Mouse (Mus musculus): Measurements from ENCODE around the gene Ccr1. TPM values are rescaled to one million over a fixed set of nuclear protein-coding genes. Genes with fewer than 3 reads are reported as not detected.

Gene Ccr1
- polyA plus RNA-seq (2015; fragmentation: Nextera tagmentation; extraction: Ambion mirVana), result 0.53 and 0.73 TPM in 2 replicates

DNA sequence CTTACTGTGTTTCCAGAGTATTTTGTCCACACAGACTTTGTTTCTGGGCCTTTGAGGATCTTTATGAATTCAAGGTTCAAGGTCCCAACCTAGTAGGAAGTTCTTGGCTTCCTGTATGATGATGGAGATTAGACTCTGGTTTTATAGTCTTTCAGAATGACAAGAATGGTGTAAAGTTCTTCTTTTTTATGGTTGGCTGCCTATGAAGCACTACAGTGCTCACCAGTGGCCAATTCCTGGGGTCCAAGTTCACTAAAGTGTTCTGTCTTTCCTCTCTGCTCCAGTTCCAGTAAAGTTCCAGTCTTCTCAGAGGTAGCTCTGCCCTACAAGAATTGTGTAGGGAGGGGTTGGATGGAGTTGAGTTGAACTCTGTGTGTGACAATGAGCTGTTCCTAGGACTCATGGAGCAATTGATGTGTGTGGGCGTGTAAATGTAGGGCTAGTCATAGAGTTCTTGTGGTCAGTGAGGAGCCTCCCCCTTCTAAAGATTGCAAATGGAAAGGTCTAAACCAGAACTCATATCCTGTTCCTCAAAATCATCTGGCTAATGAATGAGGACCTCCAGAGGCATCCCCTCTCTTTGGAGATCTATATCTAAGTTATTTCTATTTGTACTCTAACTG, at the start of gene Ccr1:
TSS of gene Ccr1 (minus strand) at position 403 of the 623 bp plus-strand sequence.
- no peak for ATAC-seq
- no peak within 1 kb of the TSS for H3K27ac ChIP-seq (ENCODE audit: low read length)
- no peaks in the 10 kb centered on the region for H3K27me3 ChIP-seq (ENCODE audit: control insufficient read depth, insufficient read depth, low read depth, low read length)
- no peak within 1 kb of the TSS for H3K4me2 ChIP-seq (ENCODE audit: low read length)
- H3K4me1 ChIP-seq (ENCODE audit: control insufficient read depth, insufficient read depth, low read length), result no peaks in the 10 kb centered on the region
- 87% methylated on average over 1 of the region's 1 CpGs for WGBS
- no peaks in the 10 kb centered on the region for H3K36me3 ChIP-seq (ENCODE audit: control insufficient read depth, insufficient read depth, low read length)
- H3K4me3 ChIP-seq (ENCODE audit: low read depth, low read length), result no peak within 1 kb of the TSS
- no peak within 1 kb of the TSS for H3K9ac ChIP-seq (ENCODE audit: low read depth, low read length)
- H3K9me3 ChIP-seq (replicated peaks; ENCODE audit: control insufficient read depth, low read length, poor library complexity, severe bottlenecking), result no peaks in the 10 kb centered on the region

DNA sequence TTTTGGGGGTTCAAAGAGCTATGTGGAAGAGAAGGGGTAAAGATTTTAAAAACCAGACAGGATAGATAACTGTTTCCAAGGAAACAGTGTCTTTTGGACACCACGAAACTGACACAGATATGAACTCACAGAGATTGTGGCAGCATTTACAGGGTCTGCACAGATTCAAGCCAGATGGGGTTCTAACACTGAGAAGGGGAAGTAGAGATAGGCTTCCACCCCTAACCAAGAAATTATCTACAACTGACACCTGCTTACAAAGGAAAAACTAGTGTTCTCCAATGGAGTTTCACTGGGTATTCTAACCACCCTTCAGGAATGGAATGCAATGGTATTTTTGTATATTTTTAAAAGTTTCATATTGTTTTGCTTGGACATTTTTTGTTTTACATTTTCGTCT, 47.6 kb upstream of the Ccr1 start:
- Histone ChIP-seq H3K27ac (ENCODE audit: low read length) (no peak overlapping the region), H3K9ac (ENCODE audit: low read depth, low read length) (no peak overlapping the region), H3K36me3 (ENCODE audit: control insufficient read depth, insufficient read depth, low read length) (no peaks in the 10 kb centered on the region), H3K4me3 (ENCODE audit: low read depth, low read length) (no peak overlapping the region), H3K27me3 (ENCODE audit: control insufficient read depth, insufficient read depth, low read depth, low read length) (no peaks in the 10 kb centered on the region), H3K4me2 (ENCODE audit: low read length) (no peak overlapping the region), H3K4me1 (ENCODE audit: control insufficient read depth, insufficient read depth, low read length) (no peaks in the 10 kb centered on the region), H3K9me3 (replicated peaks; ENCODE audit: control insufficient read depth, low read length, poor library complexity, severe bottlenecking) (no peaks in the 10 kb centered on the region)
- 73% methylated on average over 2 of the region's 2 CpGs for WGBS
- ATAC-seq, result no peak

GRCm38 (mm10) chr9:124014985-124015652, 46.6 kb upstream of the Ccr1 start:
- Histone ChIP-seq H3K36me3 (ENCODE audit: control insufficient read depth, insufficient read depth, low read length) (no peaks in the 10 kb centered on the region), H3K4me1 (ENCODE audit: control insufficient read depth, insufficient read depth, low read length) (no peaks in the 10 kb centered on the region), H3K4me3 (ENCODE audit: low read depth, low read length) (no peak overlapping the region), H3K27ac (ENCODE audit: low read length) (no peak overlapping the region), H3K9ac (ENCODE audit: low read depth, low read length) (no peak overlapping the region), H3K4me2 (ENCODE audit: low read length) (no peak overlapping the region), H3K9me3 (replicated peaks; ENCODE audit: control insufficient read depth, low read length, poor library complexity, severe bottlenecking) (no peaks in the 10 kb centered on the region), H3K27me3 (ENCODE audit: control insufficient read depth, insufficient read depth, low read depth, low read length) (no peaks in the 10 kb centered on the region)
- ATAC-seq, result no peak
- 84% methylated on average over 2 of the region's 2 CpGs for WGBS

DNA sequence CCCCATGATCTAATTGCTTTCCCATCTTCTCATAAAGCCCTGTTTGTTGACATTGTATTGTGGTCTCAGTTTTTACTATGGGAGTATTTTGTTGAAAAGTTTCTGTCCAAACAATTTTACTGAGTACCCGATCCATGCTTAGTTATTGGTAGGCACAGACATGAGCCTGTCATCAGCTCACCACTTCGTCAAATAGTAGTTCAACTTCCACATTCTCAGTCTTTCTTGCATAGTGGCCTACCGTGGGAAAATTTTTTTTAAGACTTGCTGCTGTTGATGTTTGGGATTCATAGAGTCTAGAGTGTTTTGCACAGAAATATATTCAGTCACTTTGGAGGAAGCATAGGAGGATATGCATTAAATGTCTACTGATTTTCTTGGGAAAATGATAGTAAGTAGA, 44.8 kb upstream of the Ccr1 start:
- 93% methylated on average over 3 of the region's 3 CpGs for whole genome bisulfite sequencing
- Histone ChIP-seq H3K9ac (ENCODE audit: low read depth, low read length) (no peak overlapping the region), H3K27me3 (ENCODE audit: control insufficient read depth, insufficient read depth, low read depth, low read length) (no peaks in the 10 kb centered on the region), H3K36me3 (ENCODE audit: control insufficient read depth, insufficient read depth, low read length) (no peaks in the 10 kb centered on the region), H3K4me3 (ENCODE audit: low read depth, low read length) (no peak overlapping the region), H3K4me1 (ENCODE audit: control insufficient read depth, insufficient read depth, low read length) (no peaks in the 10 kb centered on the region), H3K9me3 (replicated peaks; ENCODE audit: control insufficient read depth, low read length, poor library complexity, severe bottlenecking) (no peaks in the 10 kb centered on the region), H3K27ac (ENCODE audit: low read length) (no peak overlapping the region), H3K4me2 (ENCODE audit: low read length) (no peak overlapping the region)
- ATAC-seq, result no peak

DNA sequence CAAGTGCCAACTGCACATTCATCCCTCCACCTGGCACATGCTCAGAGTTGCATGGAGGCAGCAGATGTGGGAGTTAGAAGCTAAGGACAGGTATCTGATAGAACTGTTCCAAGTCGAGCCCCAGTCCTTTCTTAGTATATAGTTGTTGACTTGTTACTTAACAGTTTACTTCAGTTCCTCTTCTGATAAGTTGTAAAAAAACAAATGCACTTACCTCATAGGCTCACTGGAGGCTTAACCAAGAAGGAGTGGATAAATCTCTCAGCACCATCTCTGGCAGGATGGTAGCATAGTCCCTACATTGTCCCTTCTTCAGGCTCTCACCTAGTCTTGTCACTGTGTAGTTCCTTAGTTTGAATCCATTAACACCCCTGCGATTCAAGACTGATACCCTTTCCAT, 44.2 kb upstream of the Ccr1 start:
- Histone ChIP-seq H3K36me3 (ENCODE audit: control insufficient read depth, insufficient read depth, low read length) (no peaks in the 10 kb centered on the region), H3K9ac (ENCODE audit: low read depth, low read length) (no peak overlapping the region), H3K4me3 (ENCODE audit: low read depth, low read length) (no peak overlapping the region), H3K27me3 (ENCODE audit: control insufficient read depth, insufficient read depth, low read depth, low read length) (no peaks in the 10 kb centered on the region), H3K9me3 (replicated peaks; ENCODE audit: control insufficient read depth, low read length, poor library complexity, severe bottlenecking) (no peaks in the 10 kb centered on the region), H3K4me1 (ENCODE audit: control insufficient read depth, insufficient read depth, low read length) (no peaks in the 10 kb centered on the region), H3K4me2 (ENCODE audit: low read length) (no peak overlapping the region), H3K27ac (ENCODE audit: low read length) (no peak overlapping the region)
- ATAC-seq, result no peak
- WGBS, result 82% methylated on average over 2 of the region's 2 CpGs

GRCm38 (mm10) chr9:123999784-124000183, 31.3 kb upstream of the Ccr1 start:
- Histone ChIP-seq H3K4me2 (ENCODE audit: low read length) (no peak overlapping the region), H3K9ac (ENCODE audit: low read depth, low read length) (no peak overlapping the region), H3K9me3 (replicated peaks; ENCODE audit: control insufficient read depth, low read length, poor library complexity, severe bottlenecking) (no peaks in the 10 kb centered on the region), H3K27ac (ENCODE audit: low read length) (no peak overlapping the region), H3K27me3 (ENCODE audit: control insufficient read depth, insufficient read depth, low read depth, low read length) (no peaks in the 10 kb centered on the region), H3K36me3 (ENCODE audit: control insufficient read depth, insufficient read depth, low read length) (no peaks in the 10 kb centered on the region), H3K4me1 (ENCODE audit: control insufficient read depth, insufficient read depth, low read length) (no peaks in the 10 kb centered on the region), H3K4me3 (ENCODE audit: low read depth, low read length) (no peak overlapping the region)
- ATAC-seq, result no peak
- WGBS, result 89% methylated on average over 2 of the region's 2 CpGs

DNA sequence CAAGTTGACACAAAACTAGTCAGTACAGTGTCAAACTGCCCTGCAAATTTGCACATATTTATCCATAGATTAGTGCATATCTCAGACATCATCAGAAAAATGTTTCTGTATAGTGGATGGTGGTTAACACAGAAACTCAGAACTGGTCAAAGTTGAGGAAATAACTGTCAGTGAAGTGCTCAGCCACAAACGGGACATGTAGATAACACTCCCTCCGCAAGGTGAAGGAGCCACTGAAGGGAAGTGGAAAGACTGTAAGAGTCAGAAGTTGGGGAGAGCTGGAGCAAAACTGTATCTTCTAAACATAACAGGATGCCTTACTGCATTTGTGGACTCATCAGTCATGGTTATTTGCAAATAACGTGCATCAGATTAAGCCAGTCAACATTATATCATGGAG, 29.2 kb upstream of the Ccr1 start:
- WGBS, result 82% methylated on average over 3 of the region's 3 CpGs

DNA sequence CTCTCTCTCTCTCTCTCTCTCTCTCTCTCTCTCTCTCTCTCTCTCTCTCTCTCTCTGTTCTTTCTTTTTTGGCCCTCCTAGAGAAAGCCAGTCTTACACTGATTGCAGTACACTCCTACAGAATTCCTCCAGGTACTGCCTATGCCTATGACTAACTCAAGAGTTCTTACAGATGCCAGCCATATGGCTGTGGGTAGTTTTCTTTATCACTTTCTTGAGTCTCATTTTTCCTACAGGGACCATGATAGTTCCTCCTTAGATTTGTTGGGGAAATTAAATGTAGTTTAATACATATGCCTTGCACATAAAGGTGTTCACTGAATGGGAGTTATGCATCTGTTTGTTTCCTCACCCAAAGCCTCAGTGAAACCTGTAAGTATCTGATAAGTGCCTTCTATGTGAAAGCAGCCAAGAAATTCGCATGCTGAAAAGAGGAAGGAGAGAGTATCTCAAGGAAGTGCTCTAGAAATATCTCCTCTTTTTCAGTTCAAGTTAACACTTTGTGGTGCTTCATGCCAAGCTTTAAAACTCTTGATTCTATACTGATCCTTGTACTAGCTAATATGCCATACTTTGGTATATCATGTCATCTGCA, 22.9 kb upstream of the Ccr1 start:
- H3K27ac ChIP-seq (ENCODE audit: low read length), result no peak overlapping the region
- H3K27me3 ChIP-seq (ENCODE audit: control insufficient read depth, insufficient read depth, low read depth, low read length), result no peaks in the 10 kb centered on the region
- H3K4me3 ChIP-seq (ENCODE audit: low read depth, low read length), result no peak overlapping the region
- H3K9ac ChIP-seq (ENCODE audit: low read depth, low read length), result no peak overlapping the region
- WGBS, result 55% methylated on average over 1 of the region's 1 CpGs
- H3K4me2 ChIP-seq (ENCODE audit: low read length), result no peak overlapping the region
- no peaks in the 10 kb centered on the region for H3K9me3 ChIP-seq (replicated peaks; ENCODE audit: control insufficient read depth, low read length, poor library complexity, severe bottlenecking)
- H3K4me1 ChIP-seq (ENCODE audit: control insufficient read depth, insufficient read depth, low read length), result no peaks in the 10 kb centered on the region
- H3K36me3 ChIP-seq (ENCODE audit: control insufficient read depth, insufficient read depth, low read length), result no peaks in the 10 kb centered on the region
- ATAC-seq, result no peak

More for the DNA sequence above, 29.2 kb upstream of the Ccr1 start:
- Histone ChIP-seq H3K4me1 (ENCODE audit: control insufficient read depth, insufficient read depth, low read length) (no peaks in the 10 kb centered on the region), H3K9me3 (replicated peaks; ENCODE audit: control insufficient read depth, low read length, poor library complexity, severe bottlenecking) (no peaks in the 10 kb centered on the region), H3K4me3 (ENCODE audit: low read depth, low read length) (no peak overlapping the region), H3K4me2 (ENCODE audit: low read length) (no peak overlapping the region), H3K27ac (ENCODE audit: low read length) (no peak overlapping the region), H3K9ac (ENCODE audit: low read depth, low read length) (no peak overlapping the region), H3K36me3 (ENCODE audit: control insufficient read depth, insufficient read depth, low read length) (no peaks in the 10 kb centered on the region), H3K27me3 (ENCODE audit: control insufficient read depth, insufficient read depth, low read depth, low read length) (no peaks in the 10 kb centered on the region)
- ATAC-seq, result no peak

- Histone ChIP-seq H3K4me1 (ENCODE audit: control insufficient read depth, insufficient read depth, low read length) (no peaks in the 10 kb centered on the region), H3K27me3 (ENCODE audit: control insufficient read depth, insufficient read depth, low read depth, low read length) (no peaks in the 10 kb centered on the region), H3K9ac (ENCODE audit: low read depth, low read length) (no peak overlapping the region), H3K9me3 (replicated peaks; ENCODE audit: control insufficient read depth, low read length, poor library complexity, severe bottlenecking) (no peaks in the 10 kb centered on the region), H3K27ac (ENCODE audit: low read length) (no peak overlapping the region), H3K4me2 (ENCODE audit: low read length) (no peak overlapping the region), H3K36me3 (ENCODE audit: control insufficient read depth, insufficient read depth, low read length) (no peaks in the 10 kb centered on the region), H3K4me3 (ENCODE audit: low read depth, low read length) (no peak overlapping the region)
- no peak for ATAC-seq
- 91% methylated on average over 3 of the region's 3 CpGs for WGBS
Measured at GRCm38 (mm10) chr9:123989671-123990070, 21.2 kb upstream of the Ccr1 start.

Measured in midbrain, embryonic 16.5 days (tissue).